ENCODE assay signal across 14 mouse cellular contexts in genomic region chr16:13204948-13205470, GRCm38 (mm10). TPM values are rescaled to one million over a fixed set of nuclear protein-coding genes. Genes with fewer than 3 reads are reported as not detected.
DNase-seq lines count a peak whose midpoint lies in the region; ATAC-seq and TF ChIP-seq lines count a peak whose summit lies in the region.
"Had no signal": no experiment of that assay in that cellular context is flagged by ENCODE, and none has a peak within 500 bp of the region (broad histone marks: within the 10 kb centered on the region; RNA-seq: fewer than 3 reads in every experiment).

No protein-coding gene starts in this region.

- 90% methylated on average over 6 of the region's 6 CpGs for WGBS in intestine, embryonic 15.5 days
- 84% methylated on average over 6 of the region's 6 CpGs for WGBS in intestine, postnatal 0 days

- intact Hi-C loops in gastrocnemius, postnatal 36 days (cut with DNase I): no loop called here

- no peak overlapping the region for H3K9ac ChIP-seq in intestine, embryonic 15.5 days
- no peak overlapping the region for H3K9ac ChIP-seq in intestine, postnatal 0 days (ENCODE audit: low read depth, low read length)
- H3K9ac ChIP-seq: forebrain, embryonic 13.5 days; heart, embryonic 15.5 days had no signal

- no peak overlapping the region for H3K4me2 ChIP-seq in intestine, embryonic 15.5 days (replicated peaks)
- H3K4me2 ChIP-seq in intestine, postnatal 0 days (replicated peaks; ENCODE audit: low read depth): no peak overlapping the region
- H3K4me2 ChIP-seq: forebrain, embryonic 13.5 days; heart, embryonic 15.5 days had no signal

- H3K9me3 ChIP-seq in intestine, embryonic 15.5 days: no peaks in the 10 kb centered on the region
- H3K9me3 ChIP-seq in intestine, postnatal 0 days (ENCODE audit: control insufficient read depth): no peaks in the 10 kb centered on the region
- H3K9me3 ChIP-seq: forebrain, embryonic 13.5 days; heart, embryonic 15.5 days had no signal

- peaks cover 8% of the 10 kb centered on the region for H3K4me1 ChIP-seq in intestine, embryonic 15.5 days (replicated peaks)
- H3K4me1 ChIP-seq in intestine, postnatal 0 days (replicated peaks; ENCODE audit: control insufficient read depth, insufficient read depth, low read length): no peaks in the 10 kb centered on the region; the same call in 1 of the 2 replicates
- H3K4me1 ChIP-seq: forebrain, embryonic 13.5 days; heart, embryonic 15.5 days had no signal

- no peak for TF ChIP-seq CTCF in intestine, postnatal 0 days (IDR thresholded peaks at IDR 0.05; ENCODE audit: low read depth)

- H3K27ac ChIP-seq in intestine, embryonic 15.5 days: 0 out of 2 replicates have a peak overlapping the region, but pooled peaks have one; percentile 15
- no peak overlapping the region for H3K27ac ChIP-seq in intestine, postnatal 0 days (ENCODE audit: low read depth, low read length)
- H3K27ac ChIP-seq: forebrain, embryonic 13.5 days; heart, embryonic 15.5 days; kidney, postnatal 0 days had no signal

- 0 out of 2 replicates have a peak, but pooled peaks have one; percentile 1 for ATAC-seq in intestine, embryonic 15.5 days
- no peak for ATAC-seq in intestine, postnatal 0 days
- ATAC-seq: forebrain, embryonic 13.5 days; inflammation-experienced regulatory T-cells, adult 6 months had no signal

- no peaks in the 10 kb centered on the region for H3K36me3 ChIP-seq in intestine, embryonic 15.5 days
- no peaks in the 10 kb centered on the region for H3K36me3 ChIP-seq in intestine, postnatal 0 days (ENCODE audit: control insufficient read depth, insufficient read depth)
- H3K36me3 ChIP-seq: heart, embryonic 15.5 days had no signal

- H3K4me3 ChIP-seq in intestine, embryonic 15.5 days (replicated peaks): no peak overlapping the region
- H3K4me3 ChIP-seq in intestine, postnatal 0 days (ENCODE audit: low read depth, low read length): no peak overlapping the region
- H3K4me3 ChIP-seq: forebrain, embryonic 13.5 days; heart, embryonic 15.5 days had no signal

- DNase-seq in right cerebral cortex, postnatal 36 days (ENCODE audit: low spot score in 2 of 2): peak; percentile 39 to 71
- no peak for DNase-seq in right cerebral cortex, postnatal 4 days
- DNase-seq in gastrocnemius, postnatal 36 days: peak; percentile 31 to 42
- no peak for DNase-seq in cerebellum, postnatal 4 days (ENCODE audit: low spot score in 2 of 2)
- no peak for DNase-seq in adrenal gland, postnatal 36 days
- DNase-seq: cerebellum, adult 9-10 months; midbrain, embryonic 14.5 days; thymus, postnatal 25 days had no signal

- H3K27me3 ChIP-seq in intestine, embryonic 15.5 days (replicated peaks): no peaks in the 10 kb centered on the region
- no peaks in the 10 kb centered on the region for H3K27me3 ChIP-seq in intestine, postnatal 0 days (replicated peaks; ENCODE audit: control insufficient read depth, insufficient read depth, low read length)
- H3K27me3 ChIP-seq: forebrain, embryonic 13.5 days; heart, embryonic 15.5 days had no signal

RNA-seq across cellular contexts. Expression of gene Mrtfb, which starts 51.3 kb away (rescaled TPM):
- polyA plus RNA-seq in intestine, embryonic 15.5 days (2015; fragmentation: Nextera tagmentation; extraction: Ambion mirVana): 20.3 and 20.9 TPM in 2 replicates
- polyA plus RNA-seq in intestine, postnatal 0 days (2015; fragmentation: Nextera tagmentation; extraction: Ambion mirVana): 14.2 and 14.6 TPM in 2 replicates
- total RNA-seq in gastrocnemius, postnatal 36 days (2021): 10 to 100 TPM; 19.9 to 26.6 TPM
- 10 to 100 TPM; 32.7 to 32.9 TPM for total RNA-seq in adrenal gland, postnatal 36 days (2021)

Comparison
In these comparisons a context has a peak if more than half of its experiments do, and no peak if none do; other contexts are left out.
1. DNase-seq: peak in right cerebral cortex, postnatal 36 days (2 of 2) and gastrocnemius, postnatal 36 days (2 of 2); none in right cerebral cortex, postnatal 4 days (single experiment), cerebellum, postnatal 4 days (0 of 2) and adrenal gland, postnatal 36 days (0 of 2).